Mouse (Mus musculus) layer of hippocampus, adult 2 months (tissue): ENCODE data around the gene Ybx3. TPM values are rescaled to one million over a fixed set of nuclear protein-coding genes. Genes with fewer than 3 reads are reported as not detected.

Experiments
- DNase-seq, 2 experiments: peaks; one replicate each; pipeline ENCODE4 v3.0.0; 2022; ENCODE audit warnings: low spot score in 2 of 2
- H3K27ac ChIP-seq: fragments of 200-600 bp; 2 replicates; pipeline ENCODE4 v1.8.1; 2022
- H3K4me3 ChIP-seq: fragments of 200-600 bp; 2 replicates; pipeline ENCODE4 v1.8.1; 2022; ENCODE audit warnings: mild to moderate bottlenecking
- CTCF ChIP-seq: fragments of 200-600 bp; conservative IDR thresholded peaks from 2 replicates; pipeline ENCODE4 v1.8.1; 2022; ENCODE audit warnings: antibody characterized with exemption, mild to moderate bottlenecking, moderate library complexity
- long read RNA-seq, 2 experiments: library from polyadenylated mRNA; stranded (forward); transcript quantifications; one replicate each; pipeline ENCODE4 v2.0.0; 2021; ENCODE audit warnings: borderline mapping rate in 2 of 2
- total RNA-seq, 2 experiments: library from RNA; stranded (reverse); gene quantifications; 2 replicates each; pipeline ENCODE4 v1.2.3; 2021

Ybx3 gene
- total RNA-seq = 10 to 100 TPM; 36.7 to 44.6 TPM
- long read RNA-seq, experiment 1, transcript Ybx3-202 (9 exons, 1,684 nt) = minor isoform, 9 of 29 reads
- long read RNA-seq, experiment 1, transcript Ybx3-201 (10 exons, 1,853 nt) = major isoform, 11 of 29 reads
- long read RNA-seq, experiment 1, partial matches to known transcripts = 1 of 29 reads
- long read RNA-seq, experiment 1, other reads (novel, unspliced or antisense) = 8 of 29 reads
- long read RNA-seq, experiment 2, transcript Ybx3-202 (9 exons, 1,684 nt) = major isoform, 16 of 40 reads
- long read RNA-seq, experiment 2, transcript Ybx3-201 (10 exons, 1,853 nt) = minor isoform, 13 of 40 reads
- long read RNA-seq, experiment 2, partial matches to known transcripts = 1 of 40 reads
- long read RNA-seq, experiment 2, other reads (novel, unspliced or antisense) = 10 of 40 reads

GRCm38 (mm10) chr6:131388040-131389021 lies at the start of gene Ybx3:
Gene Ybx3, minus strand, starts transcription at chr6:131388476.
- peak within 1 kb of the TSS; percentile 81 for H3K4me3 ChIP-seq
- peak; percentile 85 to 88 for DNase-seq
- peak within 1 kb of the TSS; percentile 84 for H3K27ac ChIP-seq
- no peak; the same call in 1 of the 2 replicates for TF ChIP-seq CTCF

DNA sequence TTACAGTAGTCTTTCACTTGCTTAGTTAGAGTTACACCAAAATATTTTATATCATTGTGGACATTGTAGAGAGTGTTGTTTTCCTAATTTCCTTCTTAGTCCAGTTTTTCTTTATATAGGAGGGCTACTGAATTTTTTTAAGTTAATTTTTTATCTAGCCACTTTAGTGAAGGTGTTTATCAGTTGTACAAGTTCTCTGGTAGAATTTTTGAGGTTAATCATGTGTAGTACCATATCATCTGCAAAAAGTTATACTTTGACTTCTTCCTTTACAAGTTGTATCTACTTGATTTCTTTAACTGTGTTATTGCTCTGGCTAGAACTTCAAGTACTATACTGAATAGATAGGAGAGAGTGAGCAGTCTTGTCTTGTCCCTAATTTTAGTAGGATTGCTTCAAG lies 48.4 kb upstream of the Ybx3 start:
- TF ChIP-seq CTCF = no peak
- H3K4me3 ChIP-seq = no peak overlapping the region
- DNase-seq = no peak
- no peak overlapping the region for H3K27ac ChIP-seq

GRCm38 (mm10) chr6:131434088-131434487 lies 45.8 kb upstream of the Ybx3 start:
- no peak for TF ChIP-seq CTCF
- no peak for DNase-seq
- H3K4me3 ChIP-seq = no peak overlapping the region; the same call in 1 of the 2 replicates
- H3K27ac ChIP-seq = no peak overlapping the region

GRCm38 (mm10) chr6:131433153-131434048 lies 45.1 kb upstream of the Ybx3 start:
- H3K4me3 ChIP-seq = peak overlapping the region; percentile 37; the same call in 1 of the 2 replicates
- H3K27ac ChIP-seq = no peak overlapping the region
- DNase-seq = no peak
- TF ChIP-seq CTCF = no peak

DNA sequence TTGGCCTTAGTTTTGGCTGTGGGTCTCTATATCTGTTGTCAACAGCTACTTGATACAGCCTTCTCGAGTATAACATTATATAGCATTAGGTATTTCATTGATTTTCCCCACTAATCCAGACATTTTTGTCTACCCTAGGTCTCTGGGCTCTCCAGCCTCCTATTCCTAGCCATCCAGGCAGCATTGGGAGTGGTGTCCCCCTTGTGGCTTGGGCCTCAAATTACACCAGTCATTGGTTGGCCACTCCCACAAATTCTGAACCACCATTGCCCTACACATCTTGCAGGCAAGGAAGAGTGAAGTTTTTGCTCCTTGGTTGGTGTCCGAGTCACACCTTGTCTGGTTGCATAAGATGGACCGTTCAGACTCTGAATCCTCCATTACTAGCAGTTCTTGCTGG lies 33.3 kb upstream of the Ybx3 start:
- Histone ChIP-seq H3K4me3 (no peak overlapping the region), H3K27ac (no peak overlapping the region)
- no peak for DNase-seq
- peak; percentile 73 for TF ChIP-seq CTCF

DNA sequence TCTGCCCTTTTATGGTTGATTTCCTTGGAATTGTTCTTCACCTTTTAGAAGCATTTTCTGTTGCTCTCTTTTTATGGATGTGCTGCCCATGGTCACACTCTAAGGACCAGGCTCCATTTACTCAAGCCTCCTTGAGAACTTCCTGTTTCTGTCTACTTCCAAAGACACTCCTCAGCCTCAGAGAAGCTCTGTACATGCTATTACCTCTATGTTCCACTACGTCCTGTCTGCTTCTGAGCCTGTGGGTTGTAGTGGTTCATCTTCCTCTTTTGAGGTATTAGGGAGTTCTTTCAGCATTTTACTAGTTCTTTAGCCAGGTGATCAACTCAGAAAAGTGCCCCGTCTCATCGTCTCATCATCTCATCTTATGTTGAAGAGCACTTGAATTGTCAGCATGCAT lies 31.3 kb upstream of the Ybx3 start:
- DNase-seq = no peak
- no peak overlapping the region for H3K27ac ChIP-seq
- no peak for TF ChIP-seq CTCF
- no peak overlapping the region for H3K4me3 ChIP-seq

- DNase-seq = peak; percentile 38 to 61
- peak overlapping the region; percentile 36; the same call in 1 of the 2 replicates for H3K27ac ChIP-seq
- TF ChIP-seq CTCF = peak; percentile 82
- H3K4me3 ChIP-seq = no peak overlapping the region
Observed at GRCm38 (mm10) chr6:131418770-131419169, 30.5 kb upstream of the Ybx3 start.

GRCm38 (mm10) chr6:131411116-131411843 lies 23.0 kb upstream of the Ybx3 start:
- no peak overlapping the region for H3K4me3 ChIP-seq
- no peak for TF ChIP-seq CTCF
- H3K27ac ChIP-seq = no peak overlapping the region
- DNase-seq = no peak

DNA sequence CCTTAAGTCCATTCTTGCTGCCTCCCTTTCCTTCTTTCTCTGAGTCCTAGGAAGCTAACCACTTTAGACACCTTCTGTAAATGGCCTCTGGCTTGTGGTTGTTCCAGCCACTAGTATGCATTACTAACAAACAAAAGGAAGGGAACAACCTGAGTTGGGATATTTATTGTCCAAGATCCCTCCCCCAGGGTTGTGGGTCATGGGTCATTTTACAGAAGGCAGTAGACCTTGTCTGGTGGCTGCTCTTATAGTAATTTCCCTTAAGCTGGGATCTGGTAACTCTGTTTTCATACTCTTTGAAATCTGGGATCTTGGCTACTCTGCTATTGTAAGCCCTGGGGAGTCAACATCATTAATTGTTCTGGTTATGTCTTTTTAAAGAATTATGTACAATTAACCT lies 18.7 kb upstream of the Ybx3 start:
- TF ChIP-seq CTCF = no peak
- no peak overlapping the region for H3K4me3 ChIP-seq
- no peak for DNase-seq

GRCm38 (mm10) chr6:131405896-131406295 lies 17.6 kb upstream of the Ybx3 start:
- H3K27ac ChIP-seq = no peak overlapping the region
- TF ChIP-seq CTCF = no peak; the same call in 1 of the 2 replicates
- no peak for DNase-seq
- no peak overlapping the region for H3K4me3 ChIP-seq

More for the DNA sequence above, 18.7 kb upstream of the Ybx3 start:
- H3K27ac ChIP-seq = no peak overlapping the region

GRCm38 (mm10) chr6:131405174-131405573 lies 16.9 kb upstream of the Ybx3 start:
- no peak overlapping the region for H3K27ac ChIP-seq
- DNase-seq = no peak
- TF ChIP-seq CTCF = no peak
- H3K4me3 ChIP-seq = no peak overlapping the region
